Mouse (Mus musculus): ENCODE measurements around the gene Smug1. TPM values are rescaled to one million over a fixed set of nuclear protein-coding genes. Genes with fewer than 3 reads are reported as not detected.

The Smug1 gene
- polyA plus RNA-seq, 1 experiment from 2014 or later: 20.7 TPM

GRCm38 (mm10) chr15:103178767-103179166 lies 11.9 kb upstream of the Smug1 start:
- Histone ChIP-seq H3K4me3 (ENCODE audit: low read length) (no peak overlapping the region), H3K9me3 (ENCODE audit: control insufficient read depth, low read length) (no peaks in the 10 kb centered on the region), H3K4me1 (replicated peaks; ENCODE audit: control insufficient read depth, insufficient read depth, low read length) (peaks cover 23% of the 10 kb centered on the region), H3K9ac (ENCODE audit: low read length) (no peak overlapping the region), H3K4me2 (ENCODE audit: low read depth, low read length) (no peak overlapping the region), H3K36me3 (ENCODE audit: control insufficient read depth, insufficient read depth, low read length) (no peaks in the 10 kb centered on the region), H3K27me3 (ENCODE audit: control insufficient read depth, insufficient read depth, low read depth, low read length) (peaks cover 67% of the 10 kb centered on the region), H3K27ac (ENCODE audit: low read length) (no peak overlapping the region)
- WGBS: 67% methylated on average over 1 of the region's 1 CpGs
- no peak for ATAC-seq (ENCODE audit: low read depth)

GRCm38 (mm10) chr15:103178137-103178536 lies 11.2 kb upstream of the Smug1 start:
- Histone ChIP-seq H3K4me1 (replicated peaks; ENCODE audit: control insufficient read depth, insufficient read depth, low read length) (peaks cover 17% of the 10 kb centered on the region), H3K9me3 (ENCODE audit: control insufficient read depth, low read length) (no peaks in the 10 kb centered on the region), H3K27me3 (ENCODE audit: control insufficient read depth, insufficient read depth, low read depth, low read length) (peaks cover 67% of the 10 kb centered on the region), H3K27ac (ENCODE audit: low read length) (no peak overlapping the region), H3K4me3 (ENCODE audit: low read length) (no peak overlapping the region), H3K9ac (ENCODE audit: low read length) (no peak overlapping the region), H3K4me2 (ENCODE audit: low read depth, low read length) (no peak overlapping the region), H3K36me3 (ENCODE audit: control insufficient read depth, insufficient read depth, low read length) (no peaks in the 10 kb centered on the region)
- ATAC-seq (ENCODE audit: low read depth): no peak
- WGBS: 11% methylated on average over 12 of the region's 12 CpGs

- H3K4me3 ChIP-seq (ENCODE audit: low read length): no peak overlapping the region
- peak; percentile 1; the same call in 1 of the 2 replicates for ATAC-seq (ENCODE audit: low read depth)
- H3K27ac ChIP-seq (ENCODE audit: low read length): no peak overlapping the region
- peaks cover 12% of the 10 kb centered on the region for H3K4me1 ChIP-seq (replicated peaks; ENCODE audit: control insufficient read depth, insufficient read depth, low read length)
- no peaks in the 10 kb centered on the region for H3K9me3 ChIP-seq (ENCODE audit: control insufficient read depth, low read length)
- 3% methylated on average over 12 of the region's 12 CpGs for WGBS
- H3K36me3 ChIP-seq (ENCODE audit: control insufficient read depth, insufficient read depth, low read length): no peaks in the 10 kb centered on the region
- no peak overlapping the region for H3K9ac ChIP-seq (ENCODE audit: low read length)
- 0 out of 2 replicates have a peak overlapping the region, but pooled peaks have one; percentile 38 for H3K4me2 ChIP-seq (ENCODE audit: low read depth, low read length)
- peaks cover 67% of the 10 kb centered on the region for H3K27me3 ChIP-seq (ENCODE audit: control insufficient read depth, insufficient read depth, low read depth, low read length)
These were observed 10.7 kb upstream of the Smug1 start for GRCm38 (mm10) chr15:103177611-103178041.

GRCm38 (mm10) chr15:103176874-103177421 lies 10.1 kb upstream of the Smug1 start:
- under 1% methylated on average over 18 of the region's 18 CpGs for WGBS
- H3K4me2 ChIP-seq (ENCODE audit: low read depth, low read length): peak overlapping the region; percentile 38; the same call in 1 of the 2 replicates
- peaks cover 71% of the 10 kb centered on the region for H3K27me3 ChIP-seq (ENCODE audit: control insufficient read depth, insufficient read depth, low read depth, low read length)
- H3K9me3 ChIP-seq (ENCODE audit: control insufficient read depth, low read length): no peaks in the 10 kb centered on the region
- H3K4me1 ChIP-seq (replicated peaks; ENCODE audit: control insufficient read depth, insufficient read depth, low read length): peaks cover 8% of the 10 kb centered on the region
- no peaks in the 10 kb centered on the region for H3K36me3 ChIP-seq (ENCODE audit: control insufficient read depth, insufficient read depth, low read length)
- no peak overlapping the region for H3K9ac ChIP-seq (ENCODE audit: low read length)
- ATAC-seq (ENCODE audit: low read depth): peak; percentile 66
- H3K27ac ChIP-seq (ENCODE audit: low read length): no peak overlapping the region
- H3K4me3 ChIP-seq (ENCODE audit: low read length): no peak overlapping the region

GRCm38 (mm10) chr15:103173251-103173650 lies 6.4 kb upstream of the Smug1 start:
- H3K9ac ChIP-seq (ENCODE audit: low read length): no peak overlapping the region
- H3K4me1 ChIP-seq (replicated peaks; ENCODE audit: control insufficient read depth, insufficient read depth, low read length): peaks cover 26% of the 10 kb centered on the region
- H3K9me3 ChIP-seq (ENCODE audit: control insufficient read depth, low read length): no peaks in the 10 kb centered on the region
- no peak overlapping the region for H3K4me3 ChIP-seq (ENCODE audit: low read length)
- ATAC-seq (ENCODE audit: low read depth): no peak
- H3K27ac ChIP-seq (ENCODE audit: low read length): no peak overlapping the region
- no peaks in the 10 kb centered on the region for H3K36me3 ChIP-seq (ENCODE audit: control insufficient read depth, insufficient read depth, low read length)
- H3K27me3 ChIP-seq (ENCODE audit: control insufficient read depth, insufficient read depth, low read depth, low read length): peaks cover 82% of the 10 kb centered on the region
- no peak overlapping the region for H3K4me2 ChIP-seq (ENCODE audit: low read depth, low read length)
- WGBS: 76% methylated on average over 5 of the region's 5 CpGs

- no peaks in the 10 kb centered on the region for H3K36me3 ChIP-seq (ENCODE audit: control insufficient read depth, insufficient read depth, low read length)
- H3K27me3 ChIP-seq (ENCODE audit: control insufficient read depth, insufficient read depth, low read depth, low read length): peaks cover 84% of the 10 kb centered on the region
- no peak overlapping the region for H3K4me2 ChIP-seq (ENCODE audit: low read depth, low read length)
- H3K9ac ChIP-seq (ENCODE audit: low read length): no peak overlapping the region
- ATAC-seq (ENCODE audit: low read depth): 0 out of 2 replicates have a peak, but pooled peaks have one; percentile 23
- H3K4me3 ChIP-seq (ENCODE audit: low read length): no peak overlapping the region
- H3K4me1 ChIP-seq (replicated peaks; ENCODE audit: control insufficient read depth, insufficient read depth, low read length): peaks cover 21% of the 10 kb centered on the region
- H3K9me3 ChIP-seq (ENCODE audit: control insufficient read depth, low read length): no peaks in the 10 kb centered on the region
- WGBS: 5% methylated on average over 10 of the region's 10 CpGs
- H3K27ac ChIP-seq (ENCODE audit: low read length): no peak overlapping the region
These were observed 5.6 kb upstream of the Smug1 start for GRCm38 (mm10) chr15:103172537-103172936.

- Histone ChIP-seq H3K4me2 (ENCODE audit: low read depth, low read length) (no peak overlapping the region), H3K4me3 (ENCODE audit: low read length) (no peak overlapping the region), H3K27ac (ENCODE audit: low read length) (no peak overlapping the region), H3K27me3 (ENCODE audit: control insufficient read depth, insufficient read depth, low read depth, low read length) (peaks cover 91% of the 10 kb centered on the region), H3K9ac (ENCODE audit: low read length) (no peak overlapping the region), H3K36me3 (ENCODE audit: control insufficient read depth, insufficient read depth, low read length) (no peaks in the 10 kb centered on the region), H3K9me3 (ENCODE audit: control insufficient read depth, low read length) (no peaks in the 10 kb centered on the region), H3K4me1 (replicated peaks; ENCODE audit: control insufficient read depth, insufficient read depth, low read length) (peaks cover 18% of the 10 kb centered on the region)
- 10% methylated on average over 8 of the region's 8 CpGs for WGBS
- no peak for ATAC-seq (ENCODE audit: low read depth)
These were observed 4.4 kb upstream of the Smug1 start for GRCm38 (mm10) chr15:103171276-103171675.

- H3K4me1 ChIP-seq (replicated peaks; ENCODE audit: control insufficient read depth, insufficient read depth, low read length): peaks cover 18% of the 10 kb centered on the region
- H3K4me2 ChIP-seq (ENCODE audit: low read depth, low read length): peak overlapping the region; percentile 94; the same call in 1 of the 2 replicates
- no peaks in the 10 kb centered on the region for H3K9me3 ChIP-seq (ENCODE audit: control insufficient read depth, low read length)
- no peak overlapping the region for H3K27ac ChIP-seq (ENCODE audit: low read length)
- no peak overlapping the region for H3K4me3 ChIP-seq (ENCODE audit: low read length)
- peaks cover 86% of the 10 kb centered on the region for H3K27me3 ChIP-seq (ENCODE audit: control insufficient read depth, insufficient read depth, low read depth, low read length)
- no peaks in the 10 kb centered on the region for H3K36me3 ChIP-seq (ENCODE audit: control insufficient read depth, insufficient read depth, low read length)
- H3K9ac ChIP-seq (ENCODE audit: low read length): no peak overlapping the region
- no peak for ATAC-seq (ENCODE audit: low read depth)
- 17% methylated on average over 16 of the region's 16 CpGs for WGBS
These were observed 3.4 kb upstream of the Smug1 start for GRCm38 (mm10) chr15:103170316-103170679.

GRCm38 (mm10) chr15:103169612-103170315 lies 2.9 kb upstream of the Smug1 start:
- H3K9ac ChIP-seq (ENCODE audit: low read length): peak overlapping the region; percentile 49; the same call in 1 of the 2 replicates
- 7% methylated on average over 26 of the region's 26 CpGs for WGBS

More at GRCm38 (mm10) chr15:103169612-103170315, 2.9 kb upstream of the Smug1 start:
- Histone ChIP-seq H3K4me3 (ENCODE audit: low read length) (peak overlapping the region; percentile 50), H3K36me3 (ENCODE audit: control insufficient read depth, insufficient read depth, low read length) (no peaks in the 10 kb centered on the region), H3K4me2 (ENCODE audit: low read depth, low read length) (peak overlapping the region; percentile 94), H3K27me3 (ENCODE audit: control insufficient read depth, insufficient read depth, low read depth, low read length) (peaks cover 84% of the 10 kb centered on the region), H3K27ac (ENCODE audit: low read length) (no peak overlapping the region), H3K4me1 (replicated peaks; ENCODE audit: control insufficient read depth, insufficient read depth, low read length) (peaks cover 18% of the 10 kb centered on the region), H3K9me3 (ENCODE audit: control insufficient read depth, low read length) (no peaks in the 10 kb centered on the region)
- ATAC-seq (ENCODE audit: low read depth): no peak

Measured in lung, embryonic 16.5 days (tissue).